Mouse (Mus musculus) embryo, embryonic 11.5 days (tissue): ENCODE results near the gene Ttc17.

ENCODE experiments used
- DNase-seq: peaks from one replicate; pipeline ENCODE4 v3.0.0-alpha.2; 2012; ENCODE audit warnings: low read depth, low spot score

Gene Ttc17

DNA sequence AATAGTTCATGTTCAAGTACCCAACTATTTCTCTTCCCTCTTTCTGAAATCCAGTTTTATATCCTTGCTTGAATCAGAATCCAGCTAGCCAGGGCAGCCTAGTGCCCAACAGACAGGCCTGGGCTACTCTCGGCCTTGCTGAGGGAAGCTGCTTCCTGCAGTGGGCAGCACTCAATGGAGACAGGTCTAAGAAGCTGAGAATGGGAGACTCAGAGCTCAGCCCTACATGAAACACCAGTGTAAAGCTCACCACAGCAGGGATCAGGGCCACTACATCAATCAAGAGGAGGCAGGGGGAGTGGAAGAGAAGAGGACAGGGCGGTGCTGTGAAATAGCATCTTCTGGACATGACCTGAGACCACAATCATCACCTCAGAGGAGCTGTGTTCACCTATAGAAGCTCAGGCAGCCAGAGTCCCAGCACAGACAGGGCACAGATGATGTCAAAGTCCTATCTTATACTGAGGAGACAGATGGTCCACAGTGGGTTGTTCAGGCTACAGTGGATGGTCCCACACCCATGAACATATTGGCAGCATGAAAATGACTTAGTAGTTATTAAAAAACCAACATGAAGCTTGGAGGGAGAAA is 25.3 kb downstream of the Ttc17 start:
- DNase-seq, result no peak

GRCm38 (mm10) chr2:94378678-94379077 is 27.8 kb downstream of the Ttc17 start:
- no peak for DNase-seq

DNA sequence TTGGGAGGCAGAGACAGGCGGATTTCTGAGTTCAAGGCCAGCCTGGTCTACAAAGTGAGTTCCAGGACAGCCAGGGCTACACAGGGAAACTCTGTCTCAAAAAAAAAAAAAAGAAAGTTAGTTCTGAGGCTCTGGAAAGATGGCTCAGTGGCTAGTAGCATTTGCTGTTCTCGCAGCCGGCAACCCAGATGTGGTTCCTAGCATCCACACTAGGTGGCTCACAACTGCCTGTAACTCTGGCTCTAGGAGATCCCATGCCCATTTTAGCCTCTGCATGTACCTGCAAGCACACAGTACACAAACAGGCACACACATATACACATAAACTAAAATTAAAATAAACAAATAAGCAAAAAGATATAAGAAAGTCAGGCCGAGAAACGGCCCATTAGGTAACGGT is 35.4 kb downstream of the Ttc17 start:
- peak; percentile 9 for DNase-seq

DNA sequence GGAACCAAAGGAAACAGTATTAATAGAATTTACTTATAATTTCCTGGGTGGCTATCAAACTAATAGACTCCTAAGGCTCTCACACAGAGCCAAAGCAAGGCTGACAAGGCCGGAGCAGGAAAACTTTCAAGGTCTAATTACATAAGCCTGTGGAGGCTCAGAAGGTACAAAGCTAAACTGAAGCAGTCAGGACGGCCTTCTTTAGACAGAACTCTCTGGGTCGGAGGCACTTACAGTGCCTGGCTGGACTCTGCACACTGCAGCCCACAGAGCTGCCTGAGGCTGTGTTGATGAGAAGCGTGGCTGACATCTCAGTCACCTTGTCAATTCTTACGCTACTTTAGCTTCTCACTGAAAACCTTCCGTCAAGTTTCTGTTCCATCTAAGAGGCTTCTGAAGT is 42.7 kb downstream of the Ttc17 start:
- no peak for DNase-seq

GRCm38 (mm10) chr2:94360398-94360973 is 46.0 kb downstream of the Ttc17 start:
- no peak for DNase-seq

- no peak for DNase-seq
These were observed 58.3 kb downstream of the Ttc17 start for GRCm38 (mm10) chr2:94348165-94348591.

DNA sequence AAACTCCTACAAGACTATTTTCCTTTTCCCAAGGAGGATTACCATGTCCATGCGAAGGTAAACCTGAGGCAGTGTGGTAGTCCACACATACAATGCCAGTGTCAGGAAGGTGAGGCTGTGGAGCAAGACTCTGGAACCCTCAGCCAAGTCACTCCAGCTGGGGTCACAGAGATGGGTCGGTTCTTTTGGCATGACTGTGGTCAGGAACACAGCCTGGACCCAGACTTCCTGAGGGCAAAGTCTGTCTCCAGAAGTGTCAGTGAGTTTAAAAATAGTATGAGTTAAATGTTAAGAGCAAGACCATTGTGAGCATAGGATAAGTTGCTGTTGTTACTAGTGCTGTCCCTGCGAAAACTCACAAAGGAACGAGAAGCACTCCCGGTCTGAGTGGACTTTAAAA is 59.7 kb downstream of the Ttc17 start:
- no peak for DNase-seq

GRCm38 (mm10) chr2:94344624-94345023 is 61.9 kb downstream of the Ttc17 start:
- no peak for DNase-seq

GRCm38 (mm10) chr2:94343290-94344285 is 62.9 kb downstream of the Ttc17 start:
- DNase-seq, result no peak

- DNase-seq, result no peak
These were observed 65.7 kb downstream of the Ttc17 start for GRCm38 (mm10) chr2:94340769-94341168.

DNA sequence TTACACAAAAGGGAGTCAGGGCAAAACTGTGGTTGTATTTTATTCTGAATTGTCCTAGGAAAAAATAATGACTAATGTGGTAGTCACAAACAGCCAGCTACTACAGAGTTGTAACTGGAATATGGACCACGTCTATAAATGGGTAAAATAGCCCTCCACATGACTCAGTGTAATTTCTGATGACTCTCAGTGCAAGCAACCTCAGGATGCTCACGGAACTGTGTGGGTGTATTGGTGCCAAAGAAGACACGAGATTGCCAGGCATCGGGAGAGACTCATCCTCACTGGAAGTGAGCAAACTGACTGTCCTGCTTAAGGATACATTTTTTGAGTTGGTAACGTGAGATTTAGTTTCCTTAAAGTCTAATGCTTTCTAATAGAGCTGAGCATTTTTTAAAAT is 67.0 kb downstream of the Ttc17 start:
- no peak for DNase-seq

- no peak for DNase-seq
These were observed 70.2 kb downstream of the Ttc17 start for GRCm38 (mm10) chr2:94336336-94336735.

DNA sequence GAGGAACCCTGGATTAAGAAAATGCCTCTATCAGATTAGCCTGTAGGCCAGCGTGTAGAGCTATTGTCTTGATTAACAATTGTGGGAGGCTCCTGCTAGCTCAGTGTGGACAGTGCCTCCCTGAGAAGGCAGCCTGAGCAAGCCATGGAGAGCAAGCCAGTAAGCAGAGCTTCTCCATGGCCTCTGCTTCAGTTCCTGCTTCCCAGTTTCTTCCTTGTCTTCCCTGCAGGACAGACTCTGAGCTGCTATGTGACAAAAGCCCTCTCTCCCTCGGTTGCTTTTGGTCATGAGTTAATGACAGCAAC is 71.8 kb downstream of the Ttc17 start:
- no peak for DNase-seq

GRCm38 (mm10) chr2:94333841-94334741 is 72.4 kb downstream of the Ttc17 start:
- DNase-seq, result no peak

- DNase-seq, result no peak
These were observed 73.4 kb downstream of the Ttc17 start for GRCm38 (mm10) chr2:94333086-94333485.

DNA sequence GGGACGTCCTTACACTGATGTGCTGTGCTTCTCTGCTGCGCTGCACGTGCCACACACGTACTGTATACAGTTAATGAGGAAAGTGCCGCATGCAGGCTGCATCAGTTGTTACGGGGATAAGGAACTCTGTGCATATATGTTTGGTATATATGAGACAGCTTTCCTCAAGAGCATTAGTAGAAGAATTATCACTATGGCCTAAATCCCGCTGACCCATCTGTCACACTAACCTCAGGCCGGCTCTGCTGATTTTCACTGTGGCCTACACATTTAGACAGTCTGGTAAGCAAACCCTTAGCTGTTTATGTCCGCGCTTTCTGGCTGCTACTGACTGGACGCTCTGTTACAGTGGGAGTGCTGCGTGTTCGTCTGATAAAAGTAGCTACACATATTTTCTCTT is 77.2 kb downstream of the Ttc17 start:
- no peak for DNase-seq

DNA sequence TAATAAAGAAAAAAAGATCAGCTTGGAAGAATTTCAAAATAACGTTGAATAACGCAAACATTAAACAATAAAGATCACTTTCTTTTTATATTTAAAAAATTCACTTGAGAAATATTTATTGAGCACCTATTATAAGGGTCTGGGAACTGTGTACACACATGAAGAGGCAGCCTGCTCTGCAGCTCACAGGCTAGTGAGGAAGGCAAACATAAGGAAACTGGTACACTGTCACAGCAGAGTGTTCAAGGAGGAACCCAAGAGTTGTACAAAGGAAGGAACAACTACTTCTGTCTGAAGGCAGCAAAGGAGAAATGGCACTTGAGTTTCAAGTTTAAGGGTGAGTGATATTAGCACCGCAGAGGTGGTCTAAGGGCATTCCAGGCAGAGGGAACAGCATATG is 78.7 kb downstream of the Ttc17 start:
- DNase-seq, result no peak

- DNase-seq, result no peak
These were observed 86.7 kb downstream of the Ttc17 start for GRCm38 (mm10) chr2:94319780-94320179.

GRCm38 (mm10) chr2:94316526-94316925 is 90.0 kb downstream of the Ttc17 start:
- no peak for DNase-seq

DNA sequence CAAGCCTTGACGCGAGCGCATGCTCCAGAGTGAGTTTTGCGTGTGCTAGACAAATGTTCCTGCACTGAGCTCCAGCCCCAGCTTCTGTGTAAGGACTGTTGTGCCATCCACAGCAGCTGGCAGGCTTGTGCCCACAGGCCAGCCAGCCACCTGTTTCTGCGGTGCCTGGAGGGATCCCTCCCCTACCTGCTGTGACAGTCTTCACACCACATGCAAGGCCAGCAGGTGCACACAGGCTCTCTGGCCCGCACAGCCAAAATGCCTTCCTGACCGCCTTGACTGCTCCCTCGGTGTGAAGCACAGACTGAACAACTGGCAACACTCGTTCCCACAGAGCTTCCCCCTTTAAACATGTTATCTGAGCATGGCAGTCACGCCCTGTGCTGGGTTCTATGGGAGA is 102.5 kb downstream of the Ttc17 start:
- no peak for DNase-seq

- DNase-seq, result no peak
These were observed 104.1 kb downstream of the Ttc17 start for GRCm38 (mm10) chr2:94302393-94302792.

DNA sequence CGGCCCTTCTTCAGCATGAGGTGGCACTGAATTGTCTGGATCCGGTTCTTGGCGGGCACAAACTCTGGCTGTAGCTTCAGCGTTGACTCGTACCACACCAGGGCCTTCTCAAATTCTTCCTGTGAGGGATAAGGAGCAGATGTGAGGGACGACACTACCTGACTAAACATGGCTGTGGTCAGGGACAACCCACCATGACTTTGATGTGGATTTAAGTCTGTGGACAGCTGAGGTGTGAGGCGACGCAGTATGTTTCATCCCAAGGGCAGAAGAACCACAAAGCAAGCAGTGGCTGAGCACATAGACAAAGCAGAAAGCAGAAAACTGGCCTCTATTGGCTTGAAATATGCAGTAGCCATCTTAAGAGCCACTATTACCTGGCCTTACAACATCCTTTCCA is 104.7 kb downstream of the Ttc17 start:
- DNase-seq, result no peak
